Mouse (Mus musculus): Measurements from ENCODE around the gene Rnf220.

- TF ChIP-seq POLR2A (IDR thresholded peaks at IDR 0.05; ENCODE audit: low read depth, low read length) (no peak), CTCF (IDR thresholded peaks at IDR 0.05; ENCODE audit: extremely low read depth, insufficient read depth, insufficient read length, insufficient replicate concordance) (no peak)
These were observed 179.1 kb downstream of the Rnf220 start for GRCm38 (mm10) chr4:117317701-117318190.
